Comparison of ENCODE assay signal across 12 mouse cellular contexts in genomic region chr5:126735733-126736132, GRCm38 (mm10).
"Had no signal": no experiment of that assay in that cellular context is flagged by ENCODE, and none has a peak within 500 bp of the region (broad histone marks: within the 10 kb centered on the region; RNA-seq: fewer than 3 reads in every experiment).

No protein-coding gene starts in this region.

- H3K4me2 ChIP-seq: limb, embryonic 13.5 days; neural tube, embryonic 12.5 days had no signal

- H3K9ac ChIP-seq: limb, embryonic 13.5 days; liver, embryonic 14.5 days; neural tube, embryonic 12.5 days had no signal

- DNase-seq: kidney, adult 9 months; kidney, postnatal 10 days; kidney, postnatal 4 days; lung, adult 18-20 months; midbrain, embryonic 14.5 days; right cerebral cortex, postnatal 4 days; spleen, adult 18-20 months; thymus, adult 18-20 months; thymus, postnatal 14 days had no signal

- H3K4me1 ChIP-seq: neural tube, embryonic 12.5 days had no signal

- H3K4me3 ChIP-seq: limb, embryonic 13.5 days; neural tube, embryonic 12.5 days had no signal

- H3K27ac ChIP-seq: limb, embryonic 13.5 days; liver, embryonic 14.5 days; neural tube, embryonic 12.5 days had no signal

- H3K9me3 ChIP-seq: limb, embryonic 13.5 days; neural tube, embryonic 12.5 days had no signal

- H3K36me3 ChIP-seq: limb, embryonic 13.5 days; neural tube, embryonic 12.5 days had no signal

- H3K27me3 ChIP-seq: limb, embryonic 13.5 days; neural tube, embryonic 12.5 days had no signal
